Mouse (Mus musculus) embryo, embryonic 11.5 days (tissue): ENCODE results near the gene Rgs19.

ENCODE experiments used
- DNase-seq: peaks from one replicate; pipeline ENCODE4 v3.0.0-alpha.2; 2012; ENCODE audit warnings: low read depth, low spot score

The Rgs19 gene

DNA sequence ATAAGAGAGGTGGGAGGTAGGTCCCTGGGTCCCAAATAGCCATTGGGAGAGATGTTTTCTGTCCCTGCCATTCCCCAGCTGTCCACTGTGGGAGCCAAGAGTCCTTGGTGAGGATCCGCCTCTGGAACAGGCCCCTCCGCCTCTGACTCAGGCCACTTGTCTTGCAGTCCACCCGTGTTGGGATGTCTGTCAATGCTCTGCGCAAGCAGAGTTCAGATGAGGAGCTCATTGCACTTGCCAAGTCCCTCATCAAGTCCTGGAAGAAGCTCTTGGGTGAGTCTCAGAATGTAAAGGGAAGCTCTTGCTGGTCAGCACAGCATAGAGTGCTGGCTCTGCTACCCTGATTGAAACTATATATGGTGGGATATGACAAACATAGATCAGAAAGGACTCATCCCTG lies 10.4 kb downstream of the Rgs19 start:
- no peak for DNase-seq

DNA sequence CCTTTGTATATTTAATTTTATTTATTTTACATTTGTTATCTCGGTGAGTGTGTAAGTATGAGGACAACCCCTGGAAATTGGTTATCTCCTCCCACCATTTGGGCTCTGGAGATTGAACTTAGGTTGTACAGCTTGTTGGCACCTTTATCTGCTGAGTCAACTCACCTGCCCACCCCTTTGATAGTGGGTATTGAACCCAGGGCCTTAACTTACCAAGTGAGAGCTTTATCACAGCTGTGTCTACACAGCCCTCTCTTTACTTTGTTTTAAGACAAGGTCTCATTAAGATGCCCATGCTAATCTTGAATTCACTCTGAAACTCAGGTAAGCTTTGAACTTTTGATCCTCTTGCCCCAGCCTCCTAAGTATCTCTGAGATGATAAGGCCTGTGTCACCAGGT lies 11.8 kb downstream of the Rgs19 start:
- no peak for DNase-seq

DNA sequence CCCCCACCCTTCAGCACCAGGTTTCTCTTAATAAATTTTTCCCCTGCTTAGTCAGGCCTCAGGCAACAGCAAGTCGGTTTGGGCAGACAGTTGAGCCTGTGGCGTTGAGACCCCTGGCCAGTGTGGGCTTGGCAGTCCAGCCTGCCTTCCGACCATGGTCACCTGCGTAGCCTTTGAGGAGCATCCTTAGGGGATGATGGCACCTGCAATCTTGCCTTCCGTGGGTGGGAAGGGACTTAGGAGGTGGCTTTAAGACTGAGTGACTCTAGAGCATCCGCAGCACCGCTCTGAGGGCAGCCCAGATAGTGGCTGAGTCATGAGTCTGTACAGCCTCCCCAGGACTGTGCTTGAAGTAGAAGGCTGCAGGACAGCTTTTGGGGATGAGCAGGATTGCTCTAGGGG lies 13.1 kb downstream of the Rgs19 start:
- DNase-seq, result no peak

DNA sequence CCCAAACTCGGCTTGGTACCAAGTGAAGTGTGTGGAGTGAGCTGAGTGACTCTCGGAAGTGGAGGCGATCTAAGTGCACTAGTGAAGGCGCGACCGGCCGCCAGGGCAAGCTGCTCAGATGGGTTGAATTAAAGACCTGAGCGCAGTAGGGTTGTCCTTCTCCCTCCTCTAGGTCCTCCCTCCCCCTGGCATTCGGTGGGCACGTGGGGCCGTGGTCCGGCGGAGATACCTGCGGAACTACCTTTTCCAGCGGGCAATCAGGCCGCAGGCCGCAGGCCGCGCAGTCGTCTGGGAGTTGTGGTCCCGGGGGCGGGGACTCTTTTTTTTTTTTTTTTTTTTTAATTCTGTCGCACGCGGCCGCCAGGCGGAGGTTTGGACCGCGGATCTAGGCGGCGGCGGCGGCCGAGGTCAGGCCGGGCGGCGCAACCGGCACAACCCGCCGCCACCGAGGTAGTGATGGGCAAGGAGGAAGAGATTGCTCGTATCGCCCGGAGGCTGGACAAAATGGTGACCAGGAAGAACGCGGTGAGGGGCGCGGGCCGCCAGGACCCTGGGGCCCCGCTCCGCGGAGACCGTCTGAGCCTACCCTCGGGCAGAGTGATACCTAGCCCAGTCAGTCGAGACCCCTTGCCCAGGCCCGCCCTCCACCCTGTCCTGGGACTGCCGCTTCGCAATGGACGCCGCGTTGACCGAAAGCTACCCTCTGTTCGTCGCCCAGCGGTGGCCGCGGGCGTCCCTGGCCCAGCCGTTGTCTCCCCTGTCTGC lies 13.6 kb downstream of the Rgs19 start, which contains the start of gene Tcea2:
Gene Tcea2 (plus strand): TSS at position 360 of the 765 bp plus-strand sequence.
- DNase-seq, result no peak

DNA sequence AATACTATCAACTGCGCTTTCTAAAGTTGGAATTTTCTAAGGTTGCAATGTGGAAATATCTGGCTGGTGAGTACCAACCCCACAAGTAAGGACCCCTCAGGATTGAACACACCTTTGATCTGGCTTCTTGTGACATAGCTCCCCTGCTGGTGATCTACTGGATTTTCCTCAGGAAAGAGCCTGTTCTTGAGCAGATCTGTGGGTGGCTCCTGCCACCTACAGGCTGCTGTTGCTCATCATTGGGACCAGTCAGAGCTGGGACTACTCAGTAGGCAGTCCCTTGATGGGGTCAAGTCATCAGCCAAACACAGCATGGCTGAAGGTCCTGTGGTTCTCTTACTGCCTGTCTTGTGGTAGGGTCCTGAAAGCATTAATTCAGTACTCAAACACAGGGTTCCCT lies 15.0 kb downstream of the Rgs19 start:
- DNase-seq, result no peak

GRCm38 (mm10) chr2:181677755-181678098 lies 16.1 kb downstream of the Rgs19 start:
- DNase-seq, result no peak

DNA sequence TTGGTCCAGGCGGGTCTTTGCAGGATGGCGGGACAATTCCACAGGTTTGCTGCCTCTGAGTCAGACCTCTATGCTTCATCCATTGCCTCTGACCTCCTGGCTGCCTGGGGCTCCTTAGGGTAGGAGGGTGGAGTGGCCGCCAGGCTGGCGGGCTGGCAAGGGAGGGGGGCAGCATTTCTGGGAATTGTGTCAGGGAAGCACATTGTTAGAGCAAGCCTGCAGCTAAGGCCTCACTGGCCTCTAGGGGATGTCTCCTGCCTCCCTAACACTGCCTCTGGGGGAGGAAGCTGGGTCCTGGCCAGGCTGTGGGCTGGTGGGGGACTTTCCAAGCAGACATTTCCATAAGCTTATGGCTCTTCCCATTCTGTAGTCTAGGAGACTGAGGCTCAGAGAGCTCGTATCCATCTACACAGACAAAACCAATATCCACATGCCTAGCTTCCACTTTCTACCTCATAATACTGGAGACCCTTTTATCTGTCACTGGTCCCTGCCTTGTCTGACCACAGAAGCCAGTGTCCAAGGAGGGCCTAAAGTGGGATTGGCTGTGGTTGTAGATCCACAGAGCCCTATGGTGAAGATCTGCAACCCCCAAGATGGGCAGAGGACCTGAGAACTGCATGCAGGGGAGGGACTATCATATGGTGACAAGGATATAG lies 16.6 kb downstream of the Rgs19 start:
- no peak for DNase-seq

GRCm38 (mm10) chr2:181676424-181676823 lies 17.4 kb downstream of the Rgs19 start:
- DNase-seq, result no peak

- DNase-seq, result no peak
These were observed 18.3 kb downstream of the Rgs19 start for GRCm38 (mm10) chr2:181675454-181675853.

GRCm38 (mm10) chr2:181674934-181675333 lies 18.8 kb downstream of the Rgs19 start:
- no peak for DNase-seq

DNA sequence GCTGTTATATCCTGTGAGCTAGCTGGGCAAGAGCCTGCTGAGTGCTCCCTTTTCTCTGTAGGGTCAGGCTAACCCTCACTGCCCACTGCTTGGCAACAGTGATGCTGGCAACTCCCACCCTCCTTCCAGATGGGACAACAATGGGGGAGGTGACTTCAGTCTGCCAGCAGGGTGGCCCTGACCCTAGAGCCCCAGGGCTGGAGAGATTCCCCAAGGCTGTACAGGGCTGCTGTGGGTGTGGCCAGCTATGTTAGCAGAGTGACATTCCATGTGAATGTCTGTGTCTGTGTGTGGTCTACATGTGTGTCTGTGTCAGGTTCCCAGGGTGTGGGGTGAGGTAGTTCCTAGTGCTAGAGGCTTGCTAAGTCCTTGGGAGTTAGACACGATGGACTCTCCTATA lies 20.3 kb downstream of the Rgs19 start:
- no peak for DNase-seq

- no peak for DNase-seq
These were observed 21.8 kb downstream of the Rgs19 start for GRCm38 (mm10) chr2:181671984-181672383.

DNA sequence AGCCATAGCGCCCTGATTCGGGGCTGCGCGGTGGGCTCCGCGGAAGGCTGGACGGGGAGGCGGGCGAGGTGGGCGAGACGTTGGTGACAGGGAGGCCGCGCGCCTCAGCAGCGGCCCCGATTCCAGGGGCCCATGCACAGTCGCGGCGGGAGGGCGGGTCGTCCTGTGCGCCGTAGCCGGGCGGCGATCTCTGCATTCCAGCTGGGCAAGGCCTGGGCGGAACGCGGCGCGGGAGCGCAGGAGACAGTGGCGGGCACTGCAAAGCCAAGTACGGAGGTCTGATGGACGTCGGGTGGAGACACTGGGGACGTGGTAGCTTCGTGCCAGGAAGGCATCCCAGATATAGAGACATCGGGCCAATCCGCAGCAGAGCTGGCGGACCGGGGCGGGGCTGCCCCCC lies 22.5 kb downstream of the Rgs19 start, which contains the start of gene Sox18:
Gene Sox18 (minus strand): TSS at position 315 of the 400 bp plus-strand sequence.
- DNase-seq, result no peak

DNA sequence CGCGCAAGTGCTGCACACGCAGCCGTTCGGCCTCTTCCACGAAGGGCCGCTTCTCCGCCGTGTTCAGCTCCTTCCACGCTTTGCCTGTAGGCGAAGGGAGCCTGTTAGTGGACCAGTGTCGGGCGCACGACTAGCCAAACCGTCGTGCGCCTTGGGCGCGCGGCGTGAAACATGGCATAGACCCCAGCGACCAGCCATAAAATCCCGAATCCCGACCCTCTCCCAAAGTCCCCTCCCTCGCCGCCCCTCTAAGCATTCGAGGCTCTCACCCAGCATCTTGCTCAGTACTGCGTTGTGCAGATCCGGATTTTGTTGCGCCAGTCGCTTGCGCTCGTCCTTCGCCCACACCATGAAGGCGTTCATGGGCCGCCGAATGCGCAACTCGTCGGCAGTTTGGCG lies 22.9 kb downstream of the Rgs19 start:
- no peak for DNase-seq

DNA sequence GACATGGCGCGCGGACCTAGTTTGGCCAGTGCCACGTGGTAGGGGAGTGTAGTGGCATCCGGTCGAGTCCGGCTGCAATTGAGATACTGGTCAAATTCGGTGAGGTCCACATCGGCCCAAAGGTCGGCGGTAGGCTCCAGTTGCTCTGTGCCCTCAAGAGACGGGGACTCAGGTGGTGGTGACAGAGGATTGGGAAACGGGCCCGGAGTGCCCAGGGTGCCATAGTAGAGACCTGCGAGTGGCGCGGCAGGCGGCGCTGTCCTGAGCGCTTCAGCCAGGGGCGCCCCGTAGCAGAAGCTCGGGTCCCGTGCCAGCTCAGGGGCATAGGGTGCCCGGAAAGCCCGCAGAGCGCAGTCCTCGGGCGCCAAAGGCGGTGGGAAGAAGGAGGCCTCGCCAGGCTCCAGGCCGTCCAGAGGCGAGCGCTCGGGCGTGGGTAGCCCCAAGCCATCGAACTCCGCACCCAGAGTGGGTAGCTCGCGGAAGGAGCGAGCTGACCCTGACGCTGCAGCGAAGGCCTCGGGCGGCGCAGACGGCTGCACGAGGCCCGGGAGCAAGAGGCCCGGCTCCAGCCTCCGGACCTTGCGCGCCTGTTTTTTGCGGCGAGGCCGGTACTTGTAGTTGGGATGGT lies 23.4 kb downstream of the Rgs19 start:
- no peak for DNase-seq

DNA sequence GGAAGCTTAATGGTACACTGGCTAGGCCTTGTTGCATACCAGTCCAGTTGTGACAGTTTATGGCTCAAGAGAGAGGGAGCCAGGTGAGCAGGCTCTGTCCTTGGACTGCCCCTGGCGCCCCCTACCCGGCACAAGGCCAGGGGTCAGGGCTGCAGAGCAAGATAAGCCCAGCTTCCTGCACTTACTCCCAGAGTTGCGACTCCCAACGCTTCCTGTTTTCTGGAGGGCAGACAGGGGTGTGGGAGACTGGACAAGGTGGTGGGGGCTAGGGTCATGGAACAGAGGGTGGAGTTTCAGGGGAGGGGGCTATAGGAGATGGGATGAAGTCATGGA lies 30.5 kb downstream of the Rgs19 start:
- DNase-seq, result no peak

DNA sequence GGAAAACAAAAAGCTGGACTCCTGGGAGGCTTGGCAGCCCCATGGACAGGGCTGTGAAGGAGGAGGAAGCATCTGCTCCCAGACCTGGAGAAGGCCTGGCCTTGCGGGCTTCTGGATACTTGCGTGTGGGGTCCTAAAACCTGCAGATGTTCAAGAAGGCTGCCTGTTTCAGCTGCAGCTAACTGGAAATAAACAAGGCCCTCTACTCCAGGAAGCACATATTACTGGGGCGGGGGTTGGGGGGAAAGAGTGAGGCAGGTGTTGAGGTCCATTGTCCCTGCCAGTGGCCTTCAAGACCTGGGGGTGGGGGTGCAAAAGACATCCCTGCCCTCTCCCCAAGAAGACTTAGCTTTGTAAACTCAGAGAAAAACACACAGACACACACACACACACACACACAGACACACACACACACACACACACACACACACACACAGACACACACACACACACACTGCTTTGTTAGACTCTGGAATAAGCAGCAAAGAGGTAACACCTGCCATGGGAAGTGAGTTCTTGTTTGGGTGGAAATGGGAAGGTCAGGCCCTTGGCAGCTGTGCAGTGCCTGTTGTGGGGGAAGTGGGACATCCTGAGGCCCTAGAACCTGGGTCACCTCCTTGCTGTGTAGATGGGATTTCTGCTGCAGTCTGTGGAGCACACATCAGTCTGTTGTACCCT lies 31.0 kb downstream of the Rgs19 start:
- DNase-seq, result no peak

DNA sequence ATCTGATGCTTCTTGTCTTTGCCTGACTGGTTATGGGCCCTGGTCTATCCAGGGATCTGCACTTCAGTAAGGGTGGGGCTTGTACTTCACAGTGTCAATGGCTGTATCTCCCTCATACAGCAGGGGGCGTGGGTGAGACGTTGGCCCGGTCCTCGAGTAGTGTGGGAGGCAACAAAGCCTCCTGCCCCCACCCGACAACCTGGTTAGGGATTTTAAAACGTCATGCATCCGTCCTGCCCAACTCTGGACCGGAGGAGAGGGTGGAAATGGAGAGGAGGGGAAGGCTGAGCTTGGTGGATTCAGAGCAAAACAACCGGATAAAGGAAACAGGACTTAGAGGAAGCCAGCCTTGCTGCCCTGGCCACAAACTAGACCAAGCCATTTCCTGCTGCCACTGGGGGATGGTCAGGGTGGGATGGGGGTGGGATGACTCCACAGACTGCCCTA lies 34.1 kb downstream of the Rgs19 start:
- no peak for DNase-seq

DNA sequence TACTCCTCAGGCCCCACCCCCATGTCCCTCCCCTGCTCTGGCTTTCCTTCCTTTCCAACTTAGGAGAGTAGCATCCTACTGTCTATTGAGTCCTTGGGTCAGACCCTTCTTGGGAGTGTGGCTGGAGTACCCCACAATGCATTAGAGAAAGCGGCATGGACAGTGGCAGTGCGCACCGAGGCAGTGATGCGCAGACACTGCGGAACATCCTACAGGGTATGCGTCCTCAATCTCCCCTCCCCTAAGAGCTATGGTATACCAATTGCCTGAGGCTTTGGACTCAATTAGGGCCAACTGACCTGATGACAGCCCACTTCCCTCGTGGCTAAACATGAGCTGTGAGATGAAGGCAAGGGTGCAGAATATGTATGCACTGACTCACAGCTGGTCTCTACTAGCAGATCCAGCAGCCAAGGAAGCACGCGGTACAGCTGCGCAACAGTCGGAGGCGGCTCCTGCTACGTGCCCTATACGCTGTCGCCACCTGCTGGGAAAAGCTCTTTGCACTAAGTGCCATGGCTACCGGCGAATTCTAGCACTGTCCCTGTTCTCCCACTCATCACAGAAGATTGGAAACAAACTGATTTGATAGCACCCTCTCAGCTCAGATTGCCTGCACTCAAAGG lies 34.7 kb downstream of the Rgs19 start:
- no peak for DNase-seq

DNA sequence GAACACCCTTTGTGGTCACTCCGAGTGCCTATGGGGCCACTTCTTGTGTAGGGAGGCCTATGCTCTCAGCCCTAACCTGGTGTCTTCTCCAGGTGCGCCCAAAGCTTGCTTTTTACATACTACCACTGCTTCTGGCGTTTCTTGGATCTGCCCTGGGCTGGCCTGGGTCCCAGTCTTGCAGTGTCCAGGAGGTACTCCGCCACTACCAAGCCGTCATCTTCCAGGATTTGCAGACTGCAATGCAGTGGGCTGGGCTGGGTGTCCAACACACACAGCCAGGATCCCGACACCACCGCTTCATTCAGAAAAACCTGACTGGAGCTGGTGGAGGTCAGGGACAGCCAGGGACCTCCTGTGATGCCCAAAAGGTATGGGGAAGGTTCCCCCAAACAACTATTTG lies 35.2 kb downstream of the Rgs19 start:
- DNase-seq, result no peak

GRCm38 (mm10) chr2:181657441-181657840 lies 36.3 kb downstream of the Rgs19 start:
- no peak for DNase-seq

GRCm38 (mm10) chr2:181656734-181657133 lies 37.0 kb downstream of the Rgs19 start, which contains the start of gene Gm29797:
Gene Gm29797 (plus strand): TSS chr2:181657034.
- no peak for DNase-seq
